Mouse (Mus musculus): ENCODE measurements around the gene Ttll4. TPM values are rescaled to one million over a fixed set of nuclear protein-coding genes. Genes with fewer than 3 reads are reported as not detected.
A peak's percentile ranks its signal among the peaks of the same experiment; 100 is the strongest.

Gene Ttll4
- polyA plus RNA-seq, 1 experiment: 129 TPM

DNA sequence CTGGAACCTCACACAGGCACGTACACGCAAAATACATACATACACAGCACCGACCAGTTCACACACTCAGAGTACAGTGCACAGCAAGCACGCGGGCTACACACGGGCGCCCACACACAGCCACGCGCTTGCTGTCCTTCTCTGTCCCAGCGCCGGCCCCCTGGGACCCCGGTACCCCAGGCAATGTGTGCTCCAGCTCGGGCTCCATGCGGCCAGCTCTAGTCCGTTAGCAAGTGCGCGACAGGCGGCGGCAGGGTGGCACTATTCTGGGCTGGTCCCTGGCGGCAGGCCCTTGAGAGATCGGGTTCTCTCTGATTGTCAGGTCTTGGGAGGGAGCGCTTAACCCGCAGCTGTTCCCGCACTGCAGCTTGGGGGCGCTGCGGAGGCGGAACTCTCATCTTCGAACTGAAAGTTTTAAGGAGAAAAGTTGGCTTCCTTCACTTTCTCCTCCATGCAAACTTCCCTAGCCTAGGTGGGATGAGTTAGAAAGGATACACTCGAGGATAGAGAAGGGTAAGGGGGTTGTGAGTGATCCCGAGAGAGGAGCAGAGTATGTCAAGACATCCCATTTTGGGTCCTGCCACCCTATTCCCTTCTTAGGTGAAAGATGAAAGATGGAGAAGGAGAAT is 87.2 kb downstream of the Ttll4 start, which contains the start of gene Prkag3:
Gene Prkag3, minus strand, starts transcription at position 579 of the 629 bp plus-strand sequence.
- Histone ChIP-seq H3K27ac (ENCODE audit: insufficient read depth, low read length) (no peak within 1 kb of the TSS), H3K9me3 (replicated peaks; ENCODE audit: control insufficient read depth, insufficient read depth, low read length, poor library complexity, severe bottlenecking) (no peaks in the 10 kb centered on the region), H3K36me3 (ENCODE audit: control insufficient read depth, insufficient read depth, low read length, poor library complexity, severe bottlenecking) (no peaks in the 10 kb centered on the region), H3K4me3 (ENCODE audit: low read depth, low read length) (peak within 1 kb of the TSS; percentile 45), H3K27me3 (ENCODE audit: control insufficient read depth, insufficient read depth, low read length, poor library complexity, severe bottlenecking) (no peaks in the 10 kb centered on the region), H3K4me1 (ENCODE audit: control insufficient read depth, insufficient read depth, low read length) (no peaks in the 10 kb centered on the region), H3K9ac (ENCODE audit: low read depth, poor library complexity, severe bottlenecking) (no peak within 1 kb of the TSS; the same call in 1 of the 2 replicates)
- TF ChIP-seq CTCF (IDR thresholded peaks at IDR 0.05; ENCODE audit: low read depth, low read length) (peak; percentile 79), POLR2A (IDR thresholded peaks at IDR 0.05; ENCODE audit: insufficient read depth, low read length) (no peak)

DNA sequence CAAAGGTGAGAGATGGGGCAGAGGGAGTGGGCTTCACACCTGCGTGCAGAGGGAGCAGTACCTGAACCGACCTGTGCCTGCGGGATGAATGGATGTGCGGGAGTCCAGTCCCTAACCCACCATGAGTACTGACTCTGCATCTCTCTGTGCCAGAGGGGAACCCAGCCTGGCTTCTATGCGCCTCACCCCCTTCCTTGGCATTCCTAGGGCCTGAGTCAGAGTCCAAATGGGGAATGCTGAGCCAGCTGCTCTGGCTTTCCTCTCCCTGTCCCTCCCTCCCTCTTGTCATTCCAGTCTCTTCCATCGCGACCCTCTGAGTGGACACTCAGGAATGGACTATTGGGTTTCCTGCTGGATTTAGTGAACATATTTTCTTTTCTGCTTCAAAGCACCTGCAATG is 87.8 kb downstream of the Ttll4 start:
- no peaks in the 10 kb centered on the region for H3K36me3 ChIP-seq (ENCODE audit: control insufficient read depth, insufficient read depth, low read length, poor library complexity, severe bottlenecking)
- no peaks in the 10 kb centered on the region for H3K27me3 ChIP-seq (ENCODE audit: control insufficient read depth, insufficient read depth, low read length, poor library complexity, severe bottlenecking)
- H3K9me3 ChIP-seq (replicated peaks; ENCODE audit: control insufficient read depth, insufficient read depth, low read length, poor library complexity, severe bottlenecking): no peaks in the 10 kb centered on the region
- H3K9ac ChIP-seq (ENCODE audit: low read depth, poor library complexity, severe bottlenecking): no peak overlapping the region
- H3K4me3 ChIP-seq (ENCODE audit: low read depth, low read length): no peak overlapping the region
- TF ChIP-seq CTCF (IDR thresholded peaks at IDR 0.05; ENCODE audit: low read depth, low read length) (no peak), POLR2A (IDR thresholded peaks at IDR 0.05; ENCODE audit: insufficient read depth, low read length) (no peak), EP300 (IDR thresholded peaks at IDR 0.05; ENCODE audit: insufficient read depth, low read depth, low read length) (no peak)
- H3K27ac ChIP-seq (ENCODE audit: insufficient read depth, low read length): no peak overlapping the region
- peaks cover 4% of the 10 kb centered on the region for H3K4me1 ChIP-seq (ENCODE audit: control insufficient read depth, insufficient read depth, low read length)

DNA sequence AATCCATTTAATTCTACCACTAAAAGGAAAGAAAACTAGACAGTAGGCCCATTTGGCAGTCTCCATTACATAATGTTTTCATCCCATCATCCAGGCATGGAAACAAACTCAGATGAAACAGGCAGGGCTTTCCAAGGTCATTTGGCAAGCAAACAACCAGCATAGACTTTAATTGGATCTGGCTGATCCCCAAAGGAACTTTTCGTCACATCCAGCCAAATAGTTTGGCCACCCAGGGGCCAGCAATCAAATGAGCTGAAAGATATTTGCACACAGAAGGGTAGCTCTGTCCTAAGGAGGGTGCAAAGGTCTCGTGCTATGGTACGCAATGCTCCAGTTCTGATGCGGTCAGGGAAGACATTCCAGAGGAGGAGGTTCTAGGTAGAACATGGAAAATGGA is 89.1 kb downstream of the Ttll4 start:
- H3K36me3 ChIP-seq (ENCODE audit: control insufficient read depth, insufficient read depth, low read length, poor library complexity, severe bottlenecking): no peaks in the 10 kb centered on the region
- no peak overlapping the region for H3K27ac ChIP-seq (ENCODE audit: insufficient read depth, low read length)
- no peaks in the 10 kb centered on the region for H3K27me3 ChIP-seq (ENCODE audit: control insufficient read depth, insufficient read depth, low read length, poor library complexity, severe bottlenecking)
- no peaks in the 10 kb centered on the region for H3K9me3 ChIP-seq (replicated peaks; ENCODE audit: control insufficient read depth, insufficient read depth, low read length, poor library complexity, severe bottlenecking)
- no peak overlapping the region for H3K4me3 ChIP-seq (ENCODE audit: low read depth, low read length)
- TF ChIP-seq CTCF (IDR thresholded peaks at IDR 0.05; ENCODE audit: low read depth, low read length) (no peak), EP300 (IDR thresholded peaks at IDR 0.05; ENCODE audit: insufficient read depth, low read depth, low read length) (no peak), POLR2A (IDR thresholded peaks at IDR 0.05; ENCODE audit: insufficient read depth, low read length) (no peak)
- H3K4me1 ChIP-seq (ENCODE audit: control insufficient read depth, insufficient read depth, low read length): peaks cover 4% of the 10 kb centered on the region
- H3K9ac ChIP-seq (ENCODE audit: low read depth, poor library complexity, severe bottlenecking): no peak overlapping the region

DNA sequence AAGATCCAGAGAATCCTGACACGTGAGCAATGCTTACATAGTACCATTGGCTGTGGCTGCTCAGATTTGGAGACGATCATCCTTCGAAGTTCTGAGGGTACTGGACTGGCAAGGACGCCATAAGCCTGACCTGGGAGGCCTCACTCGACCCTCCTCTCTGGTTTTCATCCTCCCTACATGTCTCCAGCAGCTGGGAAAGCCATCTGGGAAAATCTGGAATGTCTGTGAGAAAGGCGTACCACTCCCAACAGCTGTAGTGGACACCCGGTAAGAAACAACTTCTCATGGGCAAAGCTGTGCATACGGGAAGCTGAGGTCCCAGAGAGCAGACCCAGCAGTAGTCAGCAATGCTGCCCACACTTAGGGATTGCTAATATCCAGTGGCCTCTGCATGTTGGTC is 90.6 kb downstream of the Ttll4 start:
- H3K27ac ChIP-seq (ENCODE audit: insufficient read depth, low read length): no peak overlapping the region
- H3K36me3 ChIP-seq (ENCODE audit: control insufficient read depth, insufficient read depth, low read length, poor library complexity, severe bottlenecking): no peaks in the 10 kb centered on the region
- H3K4me3 ChIP-seq (ENCODE audit: low read depth, low read length): no peak overlapping the region
- no peaks in the 10 kb centered on the region for H3K27me3 ChIP-seq (ENCODE audit: control insufficient read depth, insufficient read depth, low read length, poor library complexity, severe bottlenecking)
- no peak for TF ChIP-seq EP300 (IDR thresholded peaks at IDR 0.05; ENCODE audit: insufficient read depth, low read depth, low read length)
- TF ChIP-seq POLR2A (IDR thresholded peaks at IDR 0.05; ENCODE audit: insufficient read depth, low read length): no peak
- TF ChIP-seq CTCF (IDR thresholded peaks at IDR 0.05; ENCODE audit: low read depth, low read length): no peak
- H3K4me1 ChIP-seq (ENCODE audit: control insufficient read depth, insufficient read depth, low read length): peaks cover 4% of the 10 kb centered on the region
- no peaks in the 10 kb centered on the region for H3K9me3 ChIP-seq (replicated peaks; ENCODE audit: control insufficient read depth, insufficient read depth, low read length, poor library complexity, severe bottlenecking)
- no peak overlapping the region for H3K9ac ChIP-seq (ENCODE audit: low read depth, poor library complexity, severe bottlenecking)

DNA sequence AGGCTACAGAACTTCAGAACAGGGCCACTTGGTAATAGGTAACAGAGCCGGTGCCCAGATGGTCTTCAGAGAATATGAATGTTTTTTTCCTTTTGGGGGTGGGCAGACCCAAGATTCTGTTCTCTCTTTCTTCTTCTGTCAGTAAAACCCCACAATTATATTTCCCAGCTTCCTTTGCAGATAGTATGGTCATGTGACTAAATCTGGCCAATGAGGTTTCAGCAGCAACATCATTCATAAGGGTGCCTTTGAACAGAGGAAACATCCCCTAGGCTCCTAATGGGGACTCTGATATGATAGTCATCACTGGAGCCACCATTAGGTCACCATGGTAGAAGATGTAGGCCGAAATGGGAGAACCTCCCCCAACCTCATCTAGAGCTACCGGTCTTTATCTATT is 91.3 kb downstream of the Ttll4 start:
- Histone ChIP-seq H3K9ac (ENCODE audit: low read depth, poor library complexity, severe bottlenecking) (no peak overlapping the region), H3K4me1 (ENCODE audit: control insufficient read depth, insufficient read depth, low read length) (peaks cover 4% of the 10 kb centered on the region), H3K27ac (ENCODE audit: insufficient read depth, low read length) (no peak overlapping the region), H3K27me3 (ENCODE audit: control insufficient read depth, insufficient read depth, low read length, poor library complexity, severe bottlenecking) (no peaks in the 10 kb centered on the region), H3K36me3 (ENCODE audit: control insufficient read depth, insufficient read depth, low read length, poor library complexity, severe bottlenecking) (no peaks in the 10 kb centered on the region), H3K4me3 (ENCODE audit: low read depth, low read length) (no peak overlapping the region), H3K9me3 (replicated peaks; ENCODE audit: control insufficient read depth, insufficient read depth, low read length, poor library complexity, severe bottlenecking) (no peaks in the 10 kb centered on the region)
- TF ChIP-seq CTCF (IDR thresholded peaks at IDR 0.05; ENCODE audit: low read depth, low read length) (no peak), EP300 (IDR thresholded peaks at IDR 0.05; ENCODE audit: insufficient read depth, low read depth, low read length) (no peak), POLR2A (IDR thresholded peaks at IDR 0.05; ENCODE audit: insufficient read depth, low read length) (no peak)

Other genes with a start within 250 kb of the Ttll4 start
- 93.1 and 99.8 TPM in 2 replicates for gene Cnot9, start 155.7 kb upstream of the Ttll4 start, polyA plus RNA-seq (2011; ENCODE audit: insufficient read depth, insufficient read length, low read depth, missing spikeins)
- gene Plcd4, start 118.9 kb upstream of the Ttll4 start, polyA plus RNA-seq (2011; ENCODE audit: insufficient read depth, insufficient read length, low read depth, missing spikeins): 1.8 and 2.9 TPM in 2 replicates
- 52.1 and 52.8 TPM in 2 replicates for gene Usp37, start 117.5 kb upstream of the Ttll4 start, polyA plus RNA-seq (2011; ENCODE audit: insufficient read depth, insufficient read length, low read depth, missing spikeins)
- 15.9 and 20.0 TPM in 2 replicates for gene Zfp142, start 73.5 kb upstream of the Ttll4 start, polyA plus RNA-seq (2011; ENCODE audit: insufficient read depth, insufficient read length, low read depth, missing spikeins)
- gene Bcs1l, start 73.5 kb upstream of the Ttll4 start, polyA plus RNA-seq (2011; ENCODE audit: insufficient read depth, insufficient read length, low read depth, missing spikeins): 18.4 and 22.3 TPM in 2 replicates
- gene Rnf25, start 60.3 kb upstream of the Ttll4 start, polyA plus RNA-seq (2011; ENCODE audit: insufficient read depth, insufficient read length, low read depth, missing spikeins): 39.6 and 40.4 TPM in 2 replicates
- gene Stk36, start 60.3 kb upstream of the Ttll4 start, polyA plus RNA-seq (2011; ENCODE audit: insufficient read depth, insufficient read length, low read depth, missing spikeins): 4.8 and 6.2 TPM in 2 replicates
- gene Cyp27a1, start 51.8 kb downstream of the Ttll4 start, polyA plus RNA-seq (2011; ENCODE audit: insufficient read depth, insufficient read length, low read depth, missing spikeins): 1.9 and 2.5 TPM in 2 replicates
- gene Prkag3, start 87.5 kb downstream of the Ttll4 start, polyA plus RNA-seq (2011; ENCODE audit: insufficient read depth, insufficient read length, low read depth, missing spikeins): 0.21 and 0.23 TPM in 2 replicates
- 5.0 and 5.6 TPM in 2 replicates for gene Wnt6, start 110.1 kb downstream of the Ttll4 start, polyA plus RNA-seq (2011; ENCODE audit: insufficient read depth, insufficient read length, low read depth, missing spikeins)
- 0.79 and 0.81 TPM in 2 replicates for gene Wnt10a, start 129.8 kb downstream of the Ttll4 start, polyA plus RNA-seq (2011; ENCODE audit: insufficient read depth, insufficient read length, low read depth, missing spikeins)
- gene Cdk5r2, start 193.2 kb downstream of the Ttll4 start, polyA plus RNA-seq (2011; ENCODE audit: insufficient read depth, insufficient read length, low read depth, missing spikeins): 0.28 and 0.32 TPM in 2 replicates
- not detected in 2 replicates for gene Fev, start 223.7 kb downstream of the Ttll4 start, polyA plus RNA-seq (2011; ENCODE audit: insufficient read depth, insufficient read length, low read depth, missing spikeins)
- gene Cryba2, start 231.4 kb downstream of the Ttll4 start, polyA plus RNA-seq (2011; ENCODE audit: insufficient read depth, insufficient read length, low read depth, missing spikeins): not detected in 2 replicates

Measured in ES-Bruce4 (cell line).